Mouse (Mus musculus) central nervous system, embryonic 11.5 days (tissue): Measurements from ENCODE around the gene Gpr26. TPM values are rescaled to one million over a fixed set of nuclear protein-coding genes. Genes with fewer than 3 reads are reported as not detected.

ENCODE experiments used
- polyA plus RNA-seq: library from polyadenylated mRNA; depleted of rRNA; stranded (reverse); fragments of >200 nt; gene quantifications from 2 replicates; pipeline ENCODE4 v1.2.3, GENCODE M21; 2012; rRNA removed

Gpr26 gene
- polyA plus RNA-seq, result 0.50 and 0.63 TPM in 2 replicates

GRCm38 (mm10) chr7:131966023-131966915 is at the start of gene Gpr26:
Gene Gpr26, plus strand, starts transcription at chr7:131966460.

Other genes starting within 250 kb of the Gpr26 start
- gene Cpxm2, start 188.3 kb downstream of the Gpr26 start, polyA plus RNA-seq, result 1.7 and 1.8 TPM in 2 replicates